Mouse (Mus musculus) embryonic facial prominence, embryonic 11.5 days (tissue): ENCODE data around the gene Irak2. TPM values are rescaled to one million over a fixed set of nuclear protein-coding genes. Genes with fewer than 3 reads are reported as not detected.

Experiments used
- ATAC-seq: fragments of 200-750 bp; cut with Nextera tagmentation; replicated peaks from 2 replicates; pipeline ENCODE4 v1.8.0; 2017; ENCODE audit warnings: low read depth; ENCODE audit not compliant: insufficient number of reproducible peaks, low FRiP score, low TSS enrichment
- DNase-seq: peaks from one replicate; pipeline ENCODE4 v3.0.0-alpha.2; 2015; ENCODE audit warnings: low spot score
- H3K27ac ChIP-seq: fragments of 300-500 bp; sonication (generic); replicated peaks from 2 replicates; pipeline ENCODE4 v1.5.1; 2014; ENCODE audit warnings: mild to moderate bottlenecking, low read depth, low read length, control low read depth
- H3K27me3 ChIP-seq: fragments of 300-500 bp; sonication (generic); 2 replicates; pipeline ENCODE4 v1.6.1; 2014; ENCODE audit warnings: mild to moderate bottlenecking, low read length, moderate library complexity, mixed read lengths; ENCODE audit not compliant: control insufficient read depth, insufficient read depth
- H3K36me3 ChIP-seq: fragments of 300-500 bp; sonication (generic); replicated peaks from 2 replicates; pipeline ENCODE4 v1.6.1; 2014; ENCODE audit warnings: low read depth, mild to moderate bottlenecking, low read length, moderate library complexity, mixed read lengths; ENCODE audit not compliant: control insufficient read depth, insufficient read depth
- H3K4me1 ChIP-seq: fragments of 300-500 bp; sonication (generic); 2 replicates; pipeline ENCODE4 v1.6.1; 2014; ENCODE audit warnings: low read length, mixed read lengths; ENCODE audit not compliant: control insufficient read depth, insufficient read depth
- H3K4me2 ChIP-seq: fragments of 300-500 bp; sonication (generic); 2 replicates; pipeline ENCODE4 v1.6.1; 2014; ENCODE audit warnings: low read depth, mild to moderate bottlenecking, control low read depth, low read length, moderate library complexity
- H3K4me3 ChIP-seq: fragments of 300-500 bp; sonication (generic); 2 replicates; pipeline ENCODE4 v1.5.1; 2014; ENCODE audit warnings: low read depth, low read length, control low read depth
- H3K9ac ChIP-seq: fragments of 300-500 bp; sonication (generic); replicated peaks from 2 replicates; pipeline ENCODE4 v1.6.1; 2014; ENCODE audit warnings: mild to moderate bottlenecking, control low read depth, low read length
- H3K9me3 ChIP-seq: fragments of 300-500 bp; sonication (generic); replicated peaks from 2 replicates; pipeline ENCODE4 v1.6.1; 2016; ENCODE audit warnings: mild to moderate bottlenecking, low read length, inconsistent platforms, mixed read lengths; ENCODE audit not compliant: control insufficient read depth
- WGBS: fragments of 180-500 bp; shearing (Covaris S2); extraction: QIAGEN DNeasy Blood & Tissue Kit; methylation state at CpG from one replicate; pipeline ENCODE4 v1.1.7; 2014; 5-methylcytosine and 5-hydroxymethylcytosine counted together
- polyA plus RNA-seq: library from polyadenylated mRNA; unstranded; fragments of >200 nt; fragmentation: Nextera tagmentation; extraction: Ambion mirVana; gene quantifications from 2 replicates; pipeline ENCODE4 v1.2.1, GENCODE M21; 2014

Irak2 gene
- polyA plus RNA-seq, 1 experiment from 2014 or later: 2.2 TPM

DNA sequence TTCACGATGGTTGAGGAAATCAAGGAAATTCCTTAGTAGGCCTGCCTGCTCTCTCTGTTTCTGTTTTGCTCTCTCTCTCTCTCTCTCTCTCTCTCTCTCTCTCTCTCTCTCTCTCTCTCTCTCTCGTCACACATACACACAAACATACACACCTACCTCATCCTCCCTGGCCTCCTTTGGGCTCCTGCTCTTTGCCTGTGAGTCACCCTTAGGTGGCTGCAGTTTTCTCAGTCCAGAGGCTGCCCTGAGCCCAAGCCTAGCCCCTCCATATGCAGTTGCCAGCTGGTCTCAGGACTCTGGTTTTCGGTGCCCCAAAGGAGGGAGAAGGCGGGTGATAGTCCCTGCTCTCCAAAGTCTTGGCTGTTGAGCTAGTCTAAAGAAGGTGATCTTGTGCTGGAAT lies 4.8 kb downstream of the Irak2 start:
- Histone ChIP-seq H3K27me3 (no peaks in the 10 kb centered on the region), H3K27ac (no peak overlapping the region), H3K4me3 (no peak overlapping the region), H3K36me3 (no peaks in the 10 kb centered on the region), H3K4me1 (no peaks in the 10 kb centered on the region), H3K9me3 (no peaks in the 10 kb centered on the region), H3K4me2 (no peak overlapping the region), H3K9ac (no peak overlapping the region)
- DNase-seq (no peak), ATAC-seq (no peak)
- WGBS: 81% methylated on average over 4 of the region's 4 CpGs

DNA sequence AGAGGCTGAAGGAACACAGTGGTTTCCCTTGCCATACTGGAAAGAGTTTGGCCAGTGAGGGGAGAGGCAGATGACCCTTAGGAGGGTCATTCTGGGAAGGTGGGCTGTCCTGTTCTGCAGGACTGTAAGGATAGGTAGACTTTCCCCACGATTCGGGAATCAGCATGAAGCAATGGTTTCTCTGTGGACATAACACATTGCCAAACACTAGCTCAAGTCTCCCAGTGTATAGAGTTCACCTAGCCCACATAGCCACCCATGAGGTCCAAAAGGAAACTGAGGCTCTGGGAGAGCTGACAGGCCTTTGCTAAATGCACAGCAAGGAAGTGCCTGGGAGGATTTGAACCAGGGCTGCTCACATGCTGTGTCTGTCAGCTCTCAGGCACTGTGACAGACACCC lies 5.7 kb downstream of the Irak2 start:
- no peak overlapping the region for H3K4me3 ChIP-seq
- H3K9ac ChIP-seq: no peak overlapping the region
- ATAC-seq (no peak), DNase-seq (no peak)
- no peaks in the 10 kb centered on the region for H3K36me3 ChIP-seq
- H3K4me1 ChIP-seq: no peaks in the 10 kb centered on the region
- no peaks in the 10 kb centered on the region for H3K27me3 ChIP-seq
- H3K4me2 ChIP-seq: no peak overlapping the region
- H3K9me3 ChIP-seq: no peaks in the 10 kb centered on the region
- H3K27ac ChIP-seq: no peak overlapping the region
- 93% methylated on average over 2 of the region's 2 CpGs for WGBS

DNA sequence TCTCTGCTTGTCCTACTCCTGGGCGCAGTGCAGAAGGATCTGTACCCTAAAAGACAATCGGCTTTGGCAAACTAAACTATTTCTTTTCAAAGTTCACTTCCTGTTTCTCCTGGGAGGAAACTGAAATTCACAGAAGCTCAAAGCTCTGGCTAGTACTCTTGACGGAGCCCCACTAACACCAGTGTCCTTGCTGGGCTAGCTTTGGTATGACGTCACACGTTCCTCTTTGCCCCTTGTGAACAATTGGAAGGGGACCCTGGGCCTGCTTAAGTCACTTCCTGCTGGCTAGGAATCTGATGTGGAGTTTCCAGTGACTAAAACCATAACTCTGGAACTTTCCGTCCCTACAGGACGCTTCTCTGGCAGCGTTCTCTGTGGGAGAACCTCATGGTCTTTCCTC lies 6.5 kb downstream of the Irak2 start:
- no peak overlapping the region for H3K4me3 ChIP-seq
- H3K36me3 ChIP-seq: no peaks in the 10 kb centered on the region
- no peak overlapping the region for H3K9ac ChIP-seq
- H3K9me3 ChIP-seq: no peaks in the 10 kb centered on the region
- no peaks in the 10 kb centered on the region for H3K4me1 ChIP-seq
- ATAC-seq (no peak), DNase-seq (no peak)
- H3K27me3 ChIP-seq: no peaks in the 10 kb centered on the region
- H3K4me2 ChIP-seq: no peak overlapping the region
- WGBS: 82% methylated on average over 8 of the region's 8 CpGs
- H3K27ac ChIP-seq: no peak overlapping the region

DNA sequence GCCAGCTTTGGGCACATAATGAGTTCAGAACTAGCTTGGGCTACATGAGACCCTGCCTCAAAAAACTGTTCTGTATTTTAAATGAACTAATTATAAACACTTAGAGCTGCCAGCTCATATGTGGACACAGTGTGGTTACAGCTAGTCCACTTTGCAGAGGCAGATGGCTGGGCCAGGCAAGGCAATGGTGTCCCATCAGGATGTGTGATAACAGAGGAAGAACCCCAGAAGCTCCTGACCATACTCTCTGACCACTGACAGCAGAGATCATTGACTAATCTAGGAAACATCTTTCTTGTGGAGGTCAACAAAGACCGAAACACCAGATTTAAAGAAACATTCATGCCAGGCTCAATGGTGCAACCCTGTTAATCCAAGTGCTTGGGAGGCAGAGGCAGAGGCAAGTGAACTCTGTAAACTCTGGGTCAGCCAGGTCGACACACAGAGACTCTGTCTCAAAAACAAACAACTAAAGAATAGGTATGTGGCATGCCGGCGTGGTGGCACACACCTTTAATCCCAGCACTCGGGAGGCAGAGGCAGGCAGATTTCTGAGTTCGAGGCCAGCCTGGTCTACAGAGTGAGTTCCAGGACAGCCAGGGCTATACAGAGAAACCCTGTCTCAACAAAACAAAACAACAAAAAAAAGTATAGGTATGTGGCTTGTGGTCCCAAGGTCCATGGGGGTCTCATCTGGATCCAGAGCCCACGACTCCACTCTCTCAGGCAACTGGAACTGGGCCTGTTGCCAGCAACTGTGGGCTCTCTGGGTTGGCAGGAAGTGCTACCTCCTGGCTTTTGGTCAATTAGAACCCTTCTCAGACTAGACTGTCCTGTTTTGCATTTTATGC lies 11.3 kb downstream of the Irak2 start:
- Histone ChIP-seq H3K36me3 (no peaks in the 10 kb centered on the region), H3K27me3 (no peaks in the 10 kb centered on the region), H3K4me1 (no peaks in the 10 kb centered on the region), H3K4me3 (no peak overlapping the region), H3K9ac (no peak overlapping the region), H3K27ac (no peak overlapping the region), H3K4me2 (no peak overlapping the region), H3K9me3 (no peaks in the 10 kb centered on the region)
- WGBS: 84% methylated on average over 7 of the region's 7 CpGs
- no peak for ATAC-seq
- no peak for DNase-seq

DNA sequence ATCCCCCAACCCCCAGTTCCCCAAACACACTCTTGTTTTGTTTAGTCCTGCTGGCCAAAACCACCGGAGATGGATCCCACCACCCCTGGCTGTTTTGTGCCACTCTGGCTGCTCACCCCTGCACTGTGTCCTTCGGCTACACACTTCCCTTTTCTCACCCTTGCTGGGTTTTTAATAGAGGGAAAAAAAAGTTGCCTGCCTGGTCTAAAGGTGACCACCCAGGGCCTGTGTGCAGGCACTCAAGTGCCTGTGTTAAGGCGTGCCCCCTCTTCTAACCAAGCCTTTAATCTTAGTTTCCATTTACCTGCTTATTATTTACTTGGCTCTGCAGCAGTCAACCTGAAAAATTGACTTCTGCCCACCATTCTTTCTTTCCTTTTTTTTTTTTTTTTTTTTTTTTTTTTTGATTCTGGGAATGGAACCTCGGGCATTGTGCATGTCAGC lies 12.0 kb downstream of the Irak2 start:
- WGBS: 73% methylated on average over 4 of the region's 4 CpGs
- no peak overlapping the region for H3K27ac ChIP-seq
- H3K9ac ChIP-seq: no peak overlapping the region
- no peak overlapping the region for H3K4me2 ChIP-seq
- DNase-seq: no peak
- no peaks in the 10 kb centered on the region for H3K36me3 ChIP-seq
- no peaks in the 10 kb centered on the region for H3K27me3 ChIP-seq
- no peak for ATAC-seq
- no peak overlapping the region for H3K4me3 ChIP-seq
- no peaks in the 10 kb centered on the region for H3K9me3 ChIP-seq
- no peaks in the 10 kb centered on the region for H3K4me1 ChIP-seq

DNA sequence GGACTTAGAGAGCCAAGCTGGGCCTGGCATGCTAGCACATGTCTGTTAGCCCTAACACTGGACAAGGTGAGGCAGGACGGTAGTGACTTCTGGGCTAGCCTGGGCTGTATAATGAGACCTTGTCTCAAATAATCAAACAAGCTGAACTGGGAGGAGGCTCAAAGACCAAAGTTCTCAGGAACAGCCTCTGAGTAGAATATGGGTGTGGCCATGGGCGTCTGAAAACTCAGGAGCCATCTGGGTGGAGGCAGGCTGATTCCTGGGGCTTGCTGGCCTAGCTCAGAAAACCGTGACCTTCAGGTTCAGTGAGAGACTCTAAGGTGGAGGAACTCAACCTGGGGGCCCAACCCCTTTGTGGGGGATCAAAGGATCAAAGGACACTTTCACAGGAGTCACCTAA lies 13.4 kb downstream of the Irak2 start:
- no peaks in the 10 kb centered on the region for H3K9me3 ChIP-seq
- H3K4me2 ChIP-seq: no peak overlapping the region
- no peaks in the 10 kb centered on the region for H3K4me1 ChIP-seq
- H3K27me3 ChIP-seq: no peaks in the 10 kb centered on the region
- H3K36me3 ChIP-seq: no peaks in the 10 kb centered on the region
- DNase-seq (no peak), ATAC-seq (no peak)
- H3K9ac ChIP-seq: no peak overlapping the region
- H3K4me3 ChIP-seq: no peak overlapping the region
- no peak overlapping the region for H3K27ac ChIP-seq
- 72% methylated on average over 3 of the region's 3 CpGs for WGBS

DNA sequence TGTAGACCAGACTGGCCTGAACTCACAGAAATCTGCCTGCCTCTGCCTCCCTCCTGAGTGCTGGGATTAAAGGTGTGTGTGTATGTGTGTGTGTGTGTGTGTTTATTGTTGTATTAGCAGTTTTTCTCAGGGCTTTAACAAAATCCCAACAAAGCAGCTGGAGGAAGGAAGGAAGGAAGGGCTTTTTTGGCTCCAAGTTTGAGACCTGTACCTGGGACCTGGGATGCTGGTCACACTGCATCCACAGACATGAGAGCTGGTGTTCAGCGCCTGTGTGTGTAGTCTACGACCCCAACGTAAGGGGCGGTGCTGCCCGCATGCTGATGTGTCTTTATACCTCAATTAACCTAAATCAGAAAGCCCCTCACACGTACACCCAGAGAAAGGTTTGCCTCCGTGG lies 15.3 kb downstream of the Irak2 start:
- no peak for ATAC-seq
- Histone ChIP-seq H3K4me2 (no peak overlapping the region), H3K36me3 (no peaks in the 10 kb centered on the region), H3K9me3 (no peaks in the 10 kb centered on the region), H3K4me1 (no peaks in the 10 kb centered on the region), H3K9ac (no peak overlapping the region), H3K27me3 (no peaks in the 10 kb centered on the region), H3K27ac (no peak overlapping the region), H3K4me3 (no peak overlapping the region)
- 90% methylated on average over 7 of the region's 7 CpGs for WGBS
- no peak for DNase-seq

DNA sequence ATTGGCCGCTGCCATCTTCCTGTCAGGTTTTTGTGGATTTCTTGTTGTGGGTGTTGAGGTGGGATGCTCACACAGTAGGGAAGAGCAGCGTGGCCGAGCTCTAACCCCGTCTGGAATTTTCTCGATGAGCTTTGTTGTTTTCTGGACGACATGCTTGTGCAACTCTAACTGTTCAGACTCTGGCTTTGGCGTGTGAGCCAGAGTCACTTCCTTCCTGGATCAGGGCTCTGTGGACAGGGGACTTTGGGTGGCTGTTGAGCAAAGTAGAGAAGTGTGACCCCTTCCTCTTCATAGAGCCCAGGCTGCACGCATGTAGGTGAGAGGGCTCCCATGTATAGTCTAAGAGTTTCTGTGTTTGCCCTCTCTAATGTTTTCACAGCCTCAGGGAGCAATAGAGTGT lies 15.8 kb downstream of the Irak2 start:
- Histone ChIP-seq H3K4me3 (no peak overlapping the region), H3K9me3 (no peaks in the 10 kb centered on the region), H3K36me3 (no peaks in the 10 kb centered on the region), H3K27ac (no peak overlapping the region), H3K9ac (no peak overlapping the region), H3K27me3 (no peaks in the 10 kb centered on the region), H3K4me1 (no peaks in the 10 kb centered on the region), H3K4me2 (no peak overlapping the region)
- WGBS: 75% methylated on average over 8 of the region's 8 CpGs
- ATAC-seq (no peak), DNase-seq (no peak)
